Mouse (Mus musculus): Measurements from ENCODE around the gene Dqx1.

Dqx1 gene

DNA sequence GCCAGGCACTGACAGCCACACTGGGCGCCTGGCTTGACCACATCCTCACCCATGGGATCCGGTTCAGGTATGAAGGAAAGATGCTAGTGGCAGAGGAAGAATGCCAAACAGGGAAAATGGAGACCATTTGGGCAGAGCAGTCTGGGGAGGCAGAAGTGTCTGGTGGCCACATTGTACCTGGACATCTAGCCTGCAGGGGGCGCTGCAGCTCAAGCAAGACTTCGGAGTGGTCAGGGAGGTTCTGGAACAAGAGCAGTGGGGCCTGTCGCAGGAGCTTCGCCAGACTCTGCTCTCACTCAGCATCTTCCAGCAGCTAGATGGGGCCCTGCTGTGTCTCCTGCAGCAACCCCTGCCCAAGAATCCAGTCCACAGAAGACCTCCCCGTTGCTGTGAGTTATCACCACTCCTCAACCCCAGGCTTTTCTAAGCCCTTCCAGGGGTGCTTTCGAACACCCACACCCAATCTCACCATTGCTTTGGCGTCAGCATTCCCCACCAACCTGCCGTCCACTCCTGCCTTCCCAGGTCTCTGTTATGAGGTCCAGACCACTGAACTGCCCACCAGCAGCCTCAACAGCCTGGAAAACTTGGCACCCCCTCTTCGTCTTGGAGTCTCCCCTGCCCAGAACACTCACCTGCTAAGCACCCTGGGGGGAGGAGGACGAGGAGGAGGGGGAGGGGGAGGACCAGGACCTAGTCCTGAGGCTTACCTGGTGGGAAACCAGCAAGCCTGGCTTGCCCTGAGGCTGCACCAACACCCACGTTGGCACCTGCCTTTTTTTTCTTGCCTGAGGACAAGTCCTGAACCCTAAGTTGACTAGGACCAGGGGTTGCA lies 50.1 kb downstream of the Dqx1 start:
- DNase-seq (ENCODE audit: low spot score in 2 of 2) = peak; percentile 67 to 83

DNA sequence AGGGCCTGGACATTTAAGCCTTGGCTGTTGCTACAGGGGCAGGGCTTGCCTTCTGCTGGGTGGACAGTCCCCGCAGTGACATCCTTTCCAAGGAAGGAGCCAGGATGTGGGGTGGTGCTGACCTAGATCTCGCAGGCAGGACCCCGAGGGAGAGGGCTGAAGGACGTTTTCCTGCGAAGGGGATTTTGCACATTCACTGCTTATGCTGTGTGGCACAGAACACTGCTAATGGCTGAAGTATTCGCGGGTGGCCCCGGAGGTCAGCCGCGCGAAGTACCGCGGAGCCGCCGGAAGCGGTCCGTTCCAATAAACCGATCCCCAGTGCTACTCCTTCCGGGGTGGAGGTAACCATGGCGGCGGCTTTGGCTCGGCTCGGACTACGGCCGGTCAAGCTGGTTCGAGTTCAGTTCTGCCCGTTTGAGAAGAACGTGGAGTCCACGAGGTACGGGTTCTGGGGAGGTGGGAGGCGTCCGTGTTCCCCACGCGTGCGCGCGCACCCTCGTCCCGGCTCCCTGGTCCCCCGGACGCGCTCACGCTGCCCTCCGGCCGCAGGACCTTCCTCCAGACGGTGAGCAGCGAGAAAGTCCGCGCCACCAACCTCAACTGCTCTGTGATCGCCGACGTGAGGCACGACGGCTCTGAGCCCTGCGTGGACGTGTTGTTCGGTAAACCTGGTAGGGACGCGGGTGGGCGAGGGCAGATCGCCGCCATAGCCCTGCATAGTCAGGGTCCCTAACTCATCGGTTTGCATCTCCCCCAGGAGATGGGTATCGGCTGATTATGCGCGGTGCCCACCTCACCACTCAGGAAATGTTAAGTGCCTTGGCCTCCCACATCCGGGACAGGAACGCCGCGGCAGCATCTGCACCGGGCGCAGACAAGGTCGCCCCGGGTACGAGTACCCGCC lies 51.4 kb downstream of the Dqx1 start, which contains the start of gene Mrpl53:
Mrpl53 (plus strand) TSS at position 279 of the 907 bp plus-strand sequence.
- peak; percentile 79 to 84 for DNase-seq (ENCODE audit: low spot score in 2 of 2)

DNA sequence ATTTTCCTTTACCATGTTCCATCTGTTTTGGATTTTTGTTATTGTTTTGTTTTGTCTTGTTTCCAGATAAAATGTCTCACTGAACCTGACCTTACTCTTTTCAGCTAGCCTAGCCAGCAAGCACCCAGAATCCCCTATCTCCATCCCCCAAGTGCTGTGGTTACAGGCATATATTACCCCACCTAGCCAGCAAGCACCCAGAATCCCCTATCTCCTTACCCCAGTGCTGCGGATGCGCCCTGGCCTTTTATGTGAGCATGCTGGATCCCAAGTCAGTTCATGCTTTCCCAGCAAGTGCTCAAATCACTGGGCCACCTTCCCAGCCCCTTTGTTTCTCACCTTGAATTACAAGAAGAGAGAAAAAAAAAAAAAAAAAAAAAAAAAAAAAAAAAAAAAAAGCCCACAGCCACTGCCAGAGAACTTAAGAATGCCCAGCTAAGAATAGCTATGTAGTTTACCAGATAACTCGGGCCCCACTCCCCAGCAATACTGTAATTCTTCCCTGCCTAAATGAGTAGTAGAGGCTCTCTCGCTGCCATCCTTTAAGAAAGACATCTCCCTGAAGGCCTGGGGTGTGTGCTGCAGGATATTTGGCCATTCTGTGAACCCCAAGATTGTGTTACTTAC lies 54.0 kb downstream of the Dqx1 start:
- no peak for DNase-seq (ENCODE audit: low spot score in 2 of 2)

DNA sequence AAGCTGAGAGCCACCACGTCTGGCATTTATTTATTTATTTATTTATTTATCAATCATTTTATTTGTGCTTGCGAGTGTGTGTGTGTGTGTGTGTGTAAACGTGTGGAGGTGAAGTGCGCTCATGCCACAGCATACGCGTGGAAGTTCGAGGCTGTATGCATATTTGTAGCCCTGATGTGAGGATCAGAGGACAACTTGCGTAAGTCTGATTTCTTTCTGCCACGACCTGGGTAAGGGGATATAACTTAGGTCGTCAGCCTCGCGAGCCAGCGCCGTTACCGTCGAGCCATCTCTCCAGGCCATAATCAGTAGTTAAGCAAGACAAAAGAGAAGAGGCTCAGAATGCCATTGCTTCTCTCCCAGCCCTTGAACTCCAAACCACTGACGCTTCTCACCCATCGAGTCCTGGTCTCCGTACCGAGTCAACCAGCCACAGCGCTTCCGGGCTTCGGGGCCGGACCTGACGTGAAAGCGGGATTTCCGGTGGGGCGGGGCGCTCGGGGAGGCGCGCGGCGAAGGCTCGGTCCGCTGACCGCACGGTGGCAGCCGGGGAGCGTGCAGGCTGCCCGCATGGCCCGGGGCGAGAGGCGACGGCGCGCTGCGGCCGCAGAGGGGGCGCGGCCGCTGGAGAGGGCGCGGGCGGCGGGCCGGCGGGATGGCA lies 57.5 kb downstream of the Dqx1 start, which contains the start of gene Mogs:
Mogs (plus strand) TSS at position 486 of the 661 bp plus-strand sequence.
- peak; percentile 91 to 97 for DNase-seq (ENCODE audit: low spot score in 2 of 2)

DNA sequence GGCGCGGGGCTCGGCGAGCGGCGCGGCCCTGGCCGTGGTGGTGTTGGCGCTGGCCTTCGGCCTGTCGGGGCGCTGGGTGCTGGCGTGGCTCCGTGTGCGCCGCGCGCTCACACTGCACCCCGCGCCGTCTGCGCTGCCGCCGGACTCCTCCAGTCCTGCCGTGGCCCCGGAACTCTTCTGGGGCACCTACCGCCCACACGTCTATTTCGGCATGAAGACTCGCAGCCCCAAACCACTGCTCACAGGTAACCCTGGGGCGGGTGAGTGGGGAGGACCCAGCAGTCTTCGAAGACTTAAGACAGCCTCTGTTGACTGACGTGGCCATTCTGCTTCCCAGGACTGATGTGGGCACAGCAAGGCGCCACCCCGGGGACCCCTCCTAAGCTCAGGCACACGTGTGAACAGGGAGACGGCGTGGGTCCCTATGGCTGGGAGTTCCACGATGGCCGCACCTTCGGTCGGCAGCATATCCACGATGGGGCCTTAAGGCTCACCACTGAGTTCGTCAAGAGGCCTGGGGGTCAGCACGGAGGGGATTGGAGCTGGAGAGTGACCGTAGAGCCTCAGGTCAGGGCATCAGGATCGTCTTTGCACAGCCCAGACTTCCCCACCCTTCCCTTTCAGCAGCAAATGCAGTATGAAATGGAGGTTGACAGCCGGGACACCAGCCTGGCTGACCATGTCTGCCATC lies 58.2 kb downstream of the Dqx1 start:
- DNase-seq (ENCODE audit: low spot score in 2 of 2) = no peak

DNA sequence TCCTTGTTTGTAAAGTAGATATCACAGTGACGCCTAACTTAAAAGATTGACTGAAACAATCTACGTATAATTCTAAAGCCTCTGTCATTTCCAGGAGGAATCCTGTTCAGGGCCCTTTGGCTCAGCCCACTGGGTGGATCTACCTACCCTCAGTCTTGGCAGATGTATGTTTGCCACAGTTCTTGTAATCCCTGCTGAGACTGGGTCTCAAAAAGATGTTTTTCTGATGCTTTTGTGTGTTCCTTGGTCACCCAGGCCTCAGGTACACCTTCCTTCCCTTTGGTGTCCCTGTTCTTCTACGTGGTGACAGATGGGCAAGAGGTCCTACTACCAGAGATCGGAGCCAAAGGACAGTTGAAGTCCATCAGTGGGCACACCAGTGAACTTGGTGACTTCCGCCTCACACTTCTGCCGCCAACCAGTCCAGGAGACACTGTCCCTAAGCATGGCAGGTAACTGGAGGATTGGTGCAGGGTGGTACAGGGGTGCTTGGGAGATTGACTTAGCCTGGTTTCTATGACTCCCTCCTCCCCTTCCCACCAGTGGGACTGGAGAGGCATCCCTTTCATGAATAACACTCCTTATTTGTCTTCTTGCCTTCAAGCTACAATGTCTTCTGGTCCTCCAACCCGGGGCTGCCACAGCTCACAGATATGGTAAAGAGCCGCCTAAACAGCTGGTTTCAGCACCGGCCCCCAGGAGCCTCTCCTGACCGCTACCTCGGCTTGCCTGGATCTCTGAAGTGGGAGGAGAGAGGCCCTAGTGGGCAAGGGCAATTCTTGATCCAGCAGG lies 58.9 kb downstream of the Dqx1 start:
- no peak for DNase-seq (ENCODE audit: low spot score in 2 of 2)
